Mouse (Mus musculus): ENCODE measurements at regions not wholly inside any gene's neighbourhood (a gene's known extent, or its start where the extent isn't known, plus 50 kb on each side); places are given as distances from the start of the nearest gene placed in this dataset.

DNA sequence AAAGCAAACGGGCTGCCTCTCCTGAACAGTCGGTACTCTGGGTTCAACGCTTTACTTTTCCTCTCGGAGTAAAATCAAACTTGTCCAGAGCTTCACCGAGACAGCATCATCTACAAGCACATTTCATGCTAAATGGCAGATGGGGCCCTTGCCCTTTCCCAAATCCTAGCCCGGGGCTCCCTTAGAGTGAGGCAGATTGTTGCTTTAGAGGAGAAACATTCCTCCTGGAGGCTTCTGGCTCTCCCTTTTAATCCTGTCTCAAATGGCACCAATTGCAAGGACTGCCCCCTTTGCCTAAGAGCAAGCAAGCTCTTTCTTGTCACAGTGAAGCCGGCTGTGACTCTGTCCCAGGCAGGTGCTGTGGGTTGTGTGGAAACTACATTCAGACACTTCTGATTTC is 255.5 kb upstream of the Sox11 start:
- 49% methylated on average over 7 of the region's 7 CpGs for WGBS
- H3K9me3 ChIP-seq (ENCODE audit: control insufficient read depth, low read length) = no peaks in the 10 kb centered on the region
- peaks cover 2% of the 10 kb centered on the region; the same call in 1 of the 2 replicates for H3K4me1 ChIP-seq (ENCODE audit: control insufficient read depth, insufficient read depth, low read length)
- no peaks in the 10 kb centered on the region for H3K36me3 ChIP-seq (ENCODE audit: control insufficient read depth, insufficient read depth, low read length)
- H3K27me3 ChIP-seq (ENCODE audit: control insufficient read depth, insufficient read depth, low read length) = no peaks in the 10 kb centered on the region
- H3K27ac ChIP-seq (ENCODE audit: low read depth, low read length) = peak overlapping the region; percentile 6; the same call in 1 of the 2 replicates
- DNase-seq (ENCODE audit: low spot score, missing footprints) (no peak), ATAC-seq (ENCODE audit: low FRiP score) (no peak)
- H3K4me2 ChIP-seq = no peak overlapping the region
- no peak overlapping the region for H3K4me3 ChIP-seq (ENCODE audit: low read depth, low read length)
- no peak overlapping the region for H3K9ac ChIP-seq (ENCODE audit: low read length)

DNA sequence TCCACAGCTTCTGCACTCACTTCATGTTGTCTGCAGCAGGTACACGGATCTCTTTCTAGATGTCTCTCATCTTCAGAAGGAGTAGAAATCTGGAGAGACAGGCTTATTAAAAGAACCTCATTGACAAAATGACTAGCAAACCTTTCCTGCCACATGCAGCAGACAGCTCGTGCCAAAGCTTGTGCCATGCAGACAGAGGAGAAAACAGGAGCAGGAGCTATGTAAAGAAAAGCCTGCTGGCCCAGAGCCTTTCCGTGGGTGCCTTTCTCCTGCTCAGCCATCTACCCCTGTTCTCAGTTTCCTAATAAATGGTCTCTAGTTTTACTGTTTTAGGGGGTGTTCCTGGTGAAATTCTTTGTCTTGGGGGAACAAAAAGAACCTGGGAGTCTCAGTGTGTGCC is 254.9 kb upstream of the Sox11 start:
- no peak overlapping the region for H3K4me3 ChIP-seq (ENCODE audit: low read depth, low read length)

DNA sequence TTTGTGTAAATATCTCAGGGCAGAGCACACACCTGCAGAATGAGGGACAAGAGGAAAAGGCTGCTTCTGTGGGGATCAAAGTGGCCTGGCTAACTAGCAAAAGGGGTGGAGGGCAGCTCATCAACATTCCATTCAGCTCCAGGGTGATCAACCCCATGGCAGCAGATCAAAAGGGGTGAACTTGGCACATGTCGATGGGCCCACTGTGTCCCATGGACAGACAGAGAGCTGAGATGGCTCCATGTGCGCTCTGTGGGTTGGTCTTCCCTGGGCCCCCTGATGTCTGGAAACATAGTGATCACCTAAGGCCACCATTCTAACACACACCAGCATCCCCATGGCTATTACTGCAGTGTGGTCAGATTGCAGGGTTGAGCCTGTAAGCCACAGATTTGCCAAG is 253.2 kb upstream of the Sox11 start:
- H3K4me1 ChIP-seq (ENCODE audit: control insufficient read depth, insufficient read depth, low read length) = peaks cover 2% of the 10 kb centered on the region; the same call in 1 of the 2 replicates
- no peak overlapping the region for H3K4me3 ChIP-seq (ENCODE audit: low read depth, low read length)
- DNase-seq (ENCODE audit: low spot score, missing footprints) (no peak), ATAC-seq (ENCODE audit: low FRiP score) (no peak)
- 74% methylated on average over 2 of the region's 2 CpGs for WGBS
- H3K27me3 ChIP-seq (ENCODE audit: control insufficient read depth, insufficient read depth, low read length) = no peaks in the 10 kb centered on the region
- no peak overlapping the region for H3K9ac ChIP-seq (ENCODE audit: low read length)
- no peak overlapping the region for H3K4me2 ChIP-seq
- no peaks in the 10 kb centered on the region for H3K36me3 ChIP-seq (ENCODE audit: control insufficient read depth, insufficient read depth, low read length)
- H3K9me3 ChIP-seq (ENCODE audit: control insufficient read depth, low read length) = no peaks in the 10 kb centered on the region
- H3K27ac ChIP-seq (ENCODE audit: low read depth, low read length) = no peak overlapping the region

More for the DNA sequence above, 254.9 kb upstream of the Sox11 start:
- 60% methylated on average over 3 of the region's 3 CpGs for WGBS
- no peak for DNase-seq (ENCODE audit: low spot score, missing footprints)
- Histone ChIP-seq H3K4me1 (ENCODE audit: control insufficient read depth, insufficient read depth, low read length) (peaks cover 2% of the 10 kb centered on the region; the same call in 1 of the 2 replicates), H3K36me3 (ENCODE audit: control insufficient read depth, insufficient read depth, low read length) (no peaks in the 10 kb centered on the region), H3K9me3 (ENCODE audit: control insufficient read depth, low read length) (no peaks in the 10 kb centered on the region), H3K27me3 (ENCODE audit: control insufficient read depth, insufficient read depth, low read length) (no peaks in the 10 kb centered on the region), H3K9ac (ENCODE audit: low read length) (no peak overlapping the region), H3K4me2 (no peak overlapping the region), H3K27ac (ENCODE audit: low read depth, low read length) (no peak overlapping the region)
- ATAC-seq (ENCODE audit: low FRiP score) = no peak

DNA sequence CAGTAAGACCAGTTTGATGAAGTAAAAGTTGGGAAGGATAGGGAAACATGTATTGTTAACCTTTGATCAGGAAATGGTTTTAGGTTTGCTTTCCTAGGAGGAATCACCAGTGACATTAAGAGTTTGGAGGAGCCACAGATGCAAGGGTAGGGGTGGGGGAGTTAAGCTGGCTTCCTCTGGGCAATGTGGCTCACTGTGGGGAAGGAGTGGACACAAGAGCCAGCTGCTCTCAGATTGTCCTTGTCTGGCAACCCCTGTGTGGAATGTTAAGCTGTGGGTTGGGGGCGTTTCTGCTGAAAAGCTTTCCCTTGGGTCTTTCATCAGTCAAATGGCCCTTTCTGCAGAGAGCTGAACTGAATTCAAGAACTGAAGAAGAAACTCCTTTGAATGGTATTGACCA is 251.1 kb upstream of the Sox11 start:
- WGBS = 25% methylated on average over 1 of the region's 1 CpGs
- no peak overlapping the region for H3K9ac ChIP-seq (ENCODE audit: low read length)
- H3K4me3 ChIP-seq (ENCODE audit: low read depth, low read length) = no peak overlapping the region
- no peaks in the 10 kb centered on the region for H3K27me3 ChIP-seq (ENCODE audit: control insufficient read depth, insufficient read depth, low read length)
- H3K4me2 ChIP-seq = no peak overlapping the region
- H3K9me3 ChIP-seq (ENCODE audit: control insufficient read depth, low read length) = no peaks in the 10 kb centered on the region
- DNase-seq (ENCODE audit: low spot score, missing footprints) (no peak), ATAC-seq (ENCODE audit: low FRiP score) (no peak)
- H3K27ac ChIP-seq (ENCODE audit: low read depth, low read length) = no peak overlapping the region
- no peaks in the 10 kb centered on the region for H3K36me3 ChIP-seq (ENCODE audit: control insufficient read depth, insufficient read depth, low read length)
- peaks cover 2% of the 10 kb centered on the region; the same call in 1 of the 2 replicates for H3K4me1 ChIP-seq (ENCODE audit: control insufficient read depth, insufficient read depth, low read length)

DNA sequence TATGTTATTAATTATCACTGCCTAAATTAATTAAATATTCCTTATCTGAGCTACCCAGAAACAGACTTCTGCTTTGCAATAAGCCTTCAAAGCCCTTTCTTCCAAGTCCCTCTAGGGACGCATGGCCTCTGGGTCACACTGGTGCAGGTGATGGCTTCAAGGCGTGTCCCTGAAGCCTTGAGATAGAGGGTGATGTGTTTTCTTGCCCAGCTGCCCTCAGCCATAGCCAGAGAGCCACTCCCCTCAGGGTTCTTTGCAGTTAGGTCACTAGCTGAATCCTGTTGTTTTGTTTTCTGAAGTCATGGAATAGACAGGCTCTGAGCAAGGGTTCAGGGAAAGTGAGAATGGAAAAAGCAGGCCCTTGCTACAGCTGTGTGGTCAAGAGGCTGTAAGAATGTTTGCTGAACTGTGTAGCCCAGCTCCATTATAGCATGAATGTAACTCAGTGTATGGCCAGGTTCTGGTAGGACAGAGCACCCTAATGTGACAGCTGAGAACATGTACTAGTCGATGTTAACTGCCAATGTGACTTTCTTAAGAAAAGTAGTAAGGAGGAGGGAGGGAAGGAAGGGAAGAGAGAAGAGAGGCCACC is 233.8 kb upstream of the Sox11 start:
- WGBS = 64% methylated on average over 3 of the region's 3 CpGs
- Histone ChIP-seq H3K27me3 (ENCODE audit: control insufficient read depth, insufficient read depth, low read length) (no peaks in the 10 kb centered on the region), H3K9ac (ENCODE audit: low read length) (no peak overlapping the region), H3K36me3 (ENCODE audit: control insufficient read depth, insufficient read depth, low read length) (no peaks in the 10 kb centered on the region), H3K9me3 (ENCODE audit: control insufficient read depth, low read length) (no peaks in the 10 kb centered on the region; the same call in 1 of the 2 replicates), H3K27ac (ENCODE audit: low read depth, low read length) (peak overlapping the region; percentile 73), H3K4me2 (no peak overlapping the region), H3K4me3 (ENCODE audit: low read depth, low read length) (no peak overlapping the region), H3K4me1 (ENCODE audit: control insufficient read depth, insufficient read depth, low read length) (peaks cover 12% of the 10 kb centered on the region; the same call in 1 of the 2 replicates)
- ATAC-seq (ENCODE audit: low FRiP score) = peak; percentile 83
- peak; percentile 88 for DNase-seq (ENCODE audit: low spot score, missing footprints)

DNA sequence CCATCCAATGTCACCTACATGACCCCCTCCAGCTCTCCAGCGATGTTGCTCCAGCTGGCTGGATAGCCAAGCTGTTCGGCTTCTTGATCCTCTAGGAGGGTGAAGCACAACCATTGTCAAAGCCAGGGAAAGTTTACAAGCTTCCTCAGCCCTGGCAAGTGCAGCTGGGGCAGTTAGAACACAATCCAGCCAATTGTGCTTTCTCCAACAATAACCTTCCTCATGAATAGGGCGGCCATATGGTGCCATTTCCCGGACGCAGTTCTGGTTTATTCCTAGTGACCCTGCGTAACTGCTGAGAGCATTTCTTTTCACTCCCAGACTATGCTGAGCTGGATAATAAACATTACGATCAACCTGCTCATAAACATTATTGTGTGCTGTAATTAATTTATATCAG is 233.3 kb upstream of the Sox11 start:
- no peaks in the 10 kb centered on the region; the same call in 1 of the 2 replicates for H3K9me3 ChIP-seq (ENCODE audit: control insufficient read depth, low read length)

DNA sequence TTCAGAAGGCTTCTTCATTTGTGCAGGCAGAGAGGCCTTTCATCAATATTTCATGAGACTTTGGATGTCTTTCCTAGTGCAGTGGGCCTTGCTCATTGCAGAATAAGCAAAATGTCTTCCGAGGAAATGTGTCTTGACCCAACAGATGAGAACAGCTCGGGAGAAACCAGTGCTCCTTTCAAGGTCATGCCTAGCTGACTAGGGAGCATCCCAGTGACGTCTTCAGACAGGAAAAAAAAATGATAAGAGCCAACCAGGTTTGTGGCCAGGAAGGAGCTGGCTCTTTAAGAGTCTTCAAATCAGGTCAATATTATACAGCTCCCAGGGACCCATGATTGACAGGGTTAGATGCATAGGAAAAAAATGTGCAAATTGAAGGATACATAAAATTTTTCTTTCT is 224.9 kb upstream of the Sox11 start:
- Histone ChIP-seq H3K27ac (ENCODE audit: low read depth, low read length) (peak overlapping the region; percentile 96), H3K4me1 (ENCODE audit: control insufficient read depth, insufficient read depth, low read length) (peaks cover 38% of the 10 kb centered on the region), H3K4me3 (ENCODE audit: low read depth, low read length) (no peak overlapping the region), H3K9me3 (ENCODE audit: control insufficient read depth, low read length) (no peaks in the 10 kb centered on the region), H3K4me2 (peak overlapping the region; percentile 25), H3K27me3 (ENCODE audit: control insufficient read depth, insufficient read depth, low read length) (no peaks in the 10 kb centered on the region), H3K9ac (ENCODE audit: low read length) (no peak overlapping the region; the same call in 1 of the 2 replicates), H3K36me3 (ENCODE audit: control insufficient read depth, insufficient read depth, low read length) (no peaks in the 10 kb centered on the region)
- no peak for ATAC-seq (ENCODE audit: low FRiP score)
- DNase-seq (ENCODE audit: low spot score, missing footprints) = peak; percentile 89
- 45% methylated on average over 3 of the region's 3 CpGs for WGBS

More for the DNA sequence above, 233.3 kb upstream of the Sox11 start:
- peak; percentile 91 for ATAC-seq (ENCODE audit: low FRiP score)
- no peak overlapping the region for H3K4me2 ChIP-seq
- H3K4me1 ChIP-seq (ENCODE audit: control insufficient read depth, insufficient read depth, low read length) = peaks cover 12% of the 10 kb centered on the region; the same call in 1 of the 2 replicates
- H3K36me3 ChIP-seq (ENCODE audit: control insufficient read depth, insufficient read depth, low read length) = no peaks in the 10 kb centered on the region
- H3K27ac ChIP-seq (ENCODE audit: low read depth, low read length) = peak overlapping the region; percentile 73
- DNase-seq (ENCODE audit: low spot score, missing footprints) = peak; percentile 88
- no peak overlapping the region for H3K4me3 ChIP-seq (ENCODE audit: low read depth, low read length)
- no peaks in the 10 kb centered on the region for H3K27me3 ChIP-seq (ENCODE audit: control insufficient read depth, insufficient read depth, low read length)
- no peak overlapping the region; the same call in 1 of the 2 replicates for H3K9ac ChIP-seq (ENCODE audit: low read length)
- 44% methylated on average over 7 of the region's 7 CpGs for WGBS

DNA sequence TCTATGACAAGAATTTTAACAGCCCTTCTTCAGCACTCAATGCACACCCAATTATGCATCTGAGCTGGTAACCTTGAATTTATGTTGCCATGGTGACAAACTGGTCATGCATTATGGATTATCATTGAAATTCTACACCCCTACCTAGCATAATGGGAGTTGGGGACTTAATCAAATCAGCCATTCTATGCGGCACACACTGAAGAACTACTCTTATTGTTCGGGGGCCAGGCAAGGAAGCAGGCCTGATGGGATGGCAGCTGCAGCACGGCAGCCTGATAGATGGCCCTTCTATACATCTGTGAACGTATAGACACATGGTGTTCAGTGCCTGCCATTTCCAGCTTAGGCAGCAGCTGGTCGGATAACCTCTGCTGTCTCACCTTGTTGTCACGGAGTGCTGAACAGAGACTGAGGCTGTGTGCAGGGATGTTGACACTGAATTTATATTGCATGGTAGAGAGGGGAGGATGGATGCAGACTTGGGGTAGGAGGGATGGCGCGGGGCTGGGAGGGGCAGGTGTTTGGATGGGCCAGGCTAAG is 223.7 kb upstream of the Sox11 start:
- no peaks in the 10 kb centered on the region for H3K27me3 ChIP-seq (ENCODE audit: control insufficient read depth, insufficient read depth, low read length)
- peak overlapping the region; percentile 8; the same call in 1 of the 2 replicates for H3K4me3 ChIP-seq (ENCODE audit: low read depth, low read length)
- peak; percentile 95 for ATAC-seq (ENCODE audit: low FRiP score)
- H3K4me2 ChIP-seq = peak overlapping the region; percentile 25
- DNase-seq (ENCODE audit: low spot score, missing footprints) = peak; percentile 95
- peak overlapping the region; percentile 96 for H3K27ac ChIP-seq (ENCODE audit: low read depth, low read length)
- H3K9ac ChIP-seq (ENCODE audit: low read length) = peak overlapping the region; percentile 41; the same call in 1 of the 2 replicates
- no peaks in the 10 kb centered on the region for H3K9me3 ChIP-seq (ENCODE audit: control insufficient read depth, low read length)
- WGBS = 9% methylated on average over 8 of the region's 8 CpGs
- H3K36me3 ChIP-seq (ENCODE audit: control insufficient read depth, insufficient read depth, low read length) = no peaks in the 10 kb centered on the region
- peaks cover 38% of the 10 kb centered on the region for H3K4me1 ChIP-seq (ENCODE audit: control insufficient read depth, insufficient read depth, low read length)

DNA sequence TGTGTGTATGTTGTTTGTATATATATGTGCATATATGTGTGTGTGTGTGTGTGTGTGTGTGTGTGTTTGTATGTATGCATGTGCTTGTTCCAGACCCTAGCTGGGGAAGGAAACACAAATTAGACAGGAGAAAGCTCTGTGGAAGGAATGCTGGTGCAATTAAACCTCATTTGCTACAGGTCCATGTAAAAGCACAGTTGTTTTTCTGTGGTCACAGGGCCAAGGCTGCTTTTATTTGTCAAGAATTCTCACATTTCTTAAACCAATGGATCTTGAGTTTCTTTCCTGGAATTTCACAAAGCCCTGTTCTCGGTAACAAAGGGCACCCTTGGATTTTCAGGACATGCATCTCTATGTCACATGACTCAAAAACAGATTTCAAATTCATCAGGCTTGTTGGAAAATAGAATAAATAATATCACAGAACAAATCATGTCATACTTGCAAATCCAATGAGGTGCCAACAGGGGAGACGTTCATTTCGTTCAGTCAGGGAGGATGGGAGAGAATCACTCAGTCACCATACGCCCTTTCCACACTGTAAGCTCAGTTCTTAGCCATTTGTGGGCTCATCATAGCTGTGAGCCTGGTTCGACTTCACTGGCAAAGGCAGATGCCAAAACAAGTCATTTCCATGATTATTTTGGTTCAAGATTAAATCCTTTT is 222.4 kb upstream of the Sox11 start:
- Histone ChIP-seq H3K27ac (ENCODE audit: low read depth, low read length) (peak overlapping the region; percentile 96), H3K36me3 (ENCODE audit: control insufficient read depth, insufficient read depth, low read length) (no peaks in the 10 kb centered on the region), H3K27me3 (ENCODE audit: control insufficient read depth, insufficient read depth, low read length) (no peaks in the 10 kb centered on the region), H3K4me1 (ENCODE audit: control insufficient read depth, insufficient read depth, low read length) (peaks cover 38% of the 10 kb centered on the region), H3K9me3 (ENCODE audit: control insufficient read depth, low read length) (no peaks in the 10 kb centered on the region), H3K4me3 (ENCODE audit: low read depth, low read length) (no peak overlapping the region), H3K4me2 (no peak overlapping the region), H3K9ac (ENCODE audit: low read length) (peak overlapping the region; percentile 32; the same call in 1 of the 2 replicates)
- DNase-seq (ENCODE audit: low spot score, missing footprints) (peak; percentile 92), ATAC-seq (ENCODE audit: low FRiP score) (no peak)
- WGBS = 41% methylated on average over 5 of the region's 5 CpGs
